Mouse (Mus musculus) G1E-ER4 (cell line): Measurements from ENCODE around the gene Actr1a. TPM values are rescaled to one million over a fixed set of nuclear protein-coding genes. Genes with fewer than 3 reads are reported as not detected.

Experiments
- GATA1 ChIP-seq: IDR thresholded peaks from one replicate; pipeline ENCODE4 v1.8.0; 2012; ENCODE audit warnings: low read length, inconsistent platforms
- polyA plus RNA-seq: library from polyadenylated mRNA; stranded (reverse); fragments of >175 nt; gene quantifications from 2 replicates; pipeline ENCODE4 v1.2.3, GENCODE M21; 2012

Gene Actr1a
- polyA plus RNA-seq, 1 experiment, result 28.6 TPM

DNA sequence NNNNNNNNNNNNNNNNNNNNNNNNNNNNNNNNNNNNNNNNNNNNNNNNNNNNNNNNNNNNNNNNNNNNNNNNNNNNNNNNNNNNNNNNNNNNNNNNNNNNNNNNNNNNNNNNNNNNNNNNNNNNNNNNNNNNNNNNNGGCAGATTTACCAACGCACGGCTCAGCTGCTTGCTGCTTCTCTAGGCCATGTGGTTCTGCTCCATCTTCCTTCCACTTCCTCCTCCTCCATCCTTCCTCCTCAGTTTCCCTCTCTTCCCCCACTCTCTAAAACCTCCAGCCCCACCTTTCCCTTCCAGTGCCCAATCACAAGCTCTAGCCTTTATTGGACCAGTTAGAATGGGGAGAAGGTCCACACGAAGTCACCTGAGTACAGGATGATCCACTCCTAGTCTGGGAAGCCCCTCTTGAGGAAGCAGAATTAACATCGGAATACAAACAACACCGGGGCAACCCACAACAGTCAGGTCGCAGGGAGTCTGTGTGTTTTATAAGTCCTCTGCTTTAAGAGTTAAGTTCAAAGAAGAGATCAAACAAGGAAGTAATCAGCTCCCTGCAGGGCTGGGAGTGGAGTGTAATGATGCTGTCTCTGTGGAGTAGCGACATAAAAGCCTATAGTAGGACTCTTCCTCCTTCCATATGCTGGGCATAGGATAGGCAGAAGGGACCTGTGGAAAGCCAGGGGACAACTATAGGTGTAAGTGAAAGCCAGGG, 50.7 kb downstream of the Actr1a start:
- no peak for TF ChIP-seq GATA1

DNA sequence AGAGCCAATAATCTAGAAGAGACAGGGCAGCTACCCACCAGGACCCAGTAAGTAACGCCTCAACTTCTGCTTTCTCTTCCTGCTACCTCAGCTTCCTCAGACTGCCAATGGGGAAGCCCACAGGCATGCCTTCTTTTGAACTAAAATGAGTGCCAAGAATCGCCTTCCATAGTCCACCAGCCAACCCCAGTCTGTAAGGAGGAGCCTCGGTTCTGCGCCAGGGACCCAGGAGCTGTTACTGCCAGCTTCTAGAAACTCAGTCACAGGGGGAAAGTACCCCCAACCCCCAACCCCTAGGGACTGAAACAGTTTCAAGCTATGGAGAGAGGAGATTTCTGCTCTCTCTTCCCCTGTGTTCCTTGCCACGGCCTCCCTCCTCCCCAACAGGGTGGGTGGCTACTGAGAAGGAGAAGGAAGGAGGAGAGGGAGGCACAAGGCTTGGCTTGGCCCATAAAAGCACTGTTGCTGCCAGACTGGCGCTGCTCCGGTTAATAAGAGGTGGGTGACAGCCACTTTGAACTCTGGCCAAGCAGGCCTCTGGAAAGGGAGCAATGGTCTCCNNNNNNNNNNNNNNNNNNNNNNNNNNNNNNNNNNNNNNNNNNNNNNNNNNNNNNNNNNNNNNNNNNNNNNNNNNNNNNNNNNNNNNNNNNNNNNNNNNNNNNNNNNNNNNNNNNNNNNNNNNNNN, 56.1 kb downstream of the Actr1a start:
- no peak for TF ChIP-seq GATA1

DNA sequence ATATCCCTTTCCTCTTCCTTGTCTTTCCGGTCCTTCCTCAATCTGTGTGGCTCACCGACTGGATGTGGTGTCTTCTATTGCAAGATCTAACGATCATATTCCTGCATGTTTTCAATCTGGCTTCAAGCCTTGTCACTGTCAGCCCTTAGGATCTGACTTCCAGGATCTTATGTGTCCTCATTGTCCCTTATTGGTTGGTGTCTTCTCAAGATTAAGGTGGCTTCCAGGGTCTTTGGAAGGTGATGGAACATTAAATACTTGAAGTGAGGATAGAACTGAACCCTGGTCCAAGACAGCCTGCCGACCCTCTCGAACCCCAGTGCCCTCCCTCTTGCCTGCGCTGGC, 56.6 kb downstream of the Actr1a start:
- no peak for TF ChIP-seq GATA1

DNA sequence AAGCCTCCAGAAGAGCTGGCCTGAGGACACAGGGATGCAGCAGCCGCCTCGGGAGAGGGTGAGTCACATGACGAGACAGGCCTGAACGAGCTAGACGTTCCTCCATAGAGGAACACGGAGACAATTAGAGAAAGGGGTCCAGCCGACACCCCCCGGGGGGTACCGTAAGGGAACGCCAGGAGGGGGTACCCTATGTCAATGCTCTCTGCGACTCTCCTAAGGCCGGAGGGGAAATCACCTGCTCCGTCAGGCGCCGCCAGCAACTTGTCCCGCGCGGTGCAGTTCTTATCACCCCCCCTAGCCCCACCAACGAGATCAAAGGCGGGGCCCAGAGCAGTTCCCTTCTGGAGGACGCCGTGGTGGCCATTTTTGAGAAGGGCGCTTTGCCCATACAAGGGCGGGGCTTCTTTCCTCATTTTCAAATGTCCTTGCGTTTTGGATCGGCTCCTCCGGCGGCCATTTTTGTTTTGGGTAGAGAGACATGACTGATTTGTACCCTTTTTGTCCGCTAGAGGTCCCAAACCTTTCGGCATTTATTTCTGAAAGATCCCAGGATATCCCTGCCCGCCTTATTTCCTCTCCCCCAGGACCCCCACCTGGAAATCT, 57.1 kb downstream of the Actr1a start, which contains the start of gene Cuedc2:
Cuedc2 (minus strand) TSS at position 372 of the 606 bp plus-strand sequence.
- TF ChIP-seq GATA1, result no peak

DNA sequence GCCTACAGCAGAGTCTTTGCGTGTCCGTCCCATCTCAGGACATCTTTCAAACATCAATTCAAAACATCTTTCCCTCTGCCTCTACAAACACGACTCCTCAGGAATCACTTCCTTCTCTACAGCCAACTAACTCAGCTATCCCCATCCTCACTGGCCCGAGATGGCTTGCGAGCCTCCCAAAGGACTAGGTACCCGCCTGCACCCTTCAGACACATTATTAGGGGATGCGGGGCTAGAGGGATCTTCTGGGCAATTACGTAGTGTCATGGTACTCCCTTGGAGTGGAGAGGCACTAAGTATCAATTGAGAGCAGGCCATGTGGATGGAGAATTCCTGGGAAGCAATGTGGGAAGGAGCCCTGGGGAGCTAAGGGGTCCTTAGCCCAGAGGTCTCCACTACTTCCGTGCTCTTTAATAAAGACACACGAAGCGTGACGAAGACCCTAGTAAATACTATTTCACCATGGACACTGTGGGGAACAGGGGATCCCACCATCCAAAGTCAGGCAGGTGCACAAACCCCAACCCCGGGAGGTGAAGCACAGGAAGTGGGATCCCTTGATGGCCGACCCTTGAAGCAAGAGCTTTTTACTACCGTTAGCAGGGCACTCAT, 57.7 kb downstream of the Actr1a start:
- no peak for TF ChIP-seq GATA1

DNA sequence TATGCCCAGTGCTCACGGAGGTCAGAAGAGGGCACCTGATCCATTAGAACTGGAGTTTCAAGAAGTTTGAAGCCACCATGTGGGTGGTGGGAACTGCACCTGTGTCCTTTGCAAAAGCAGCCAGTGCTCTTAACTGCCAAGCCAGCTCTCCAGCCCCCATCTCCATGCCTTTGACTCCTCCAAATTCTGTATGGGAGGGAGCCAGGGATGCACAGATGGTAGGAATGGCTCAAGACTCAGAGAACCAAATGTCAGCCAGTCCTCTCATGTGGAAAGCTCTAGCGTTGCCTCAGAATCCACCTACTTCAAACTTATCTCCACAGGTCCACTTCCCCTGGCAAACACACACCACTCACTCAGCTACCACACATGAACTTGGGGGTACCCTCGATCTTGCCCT, 61.6 kb downstream of the Actr1a start:
- TF ChIP-seq GATA1, result no peak

DNA sequence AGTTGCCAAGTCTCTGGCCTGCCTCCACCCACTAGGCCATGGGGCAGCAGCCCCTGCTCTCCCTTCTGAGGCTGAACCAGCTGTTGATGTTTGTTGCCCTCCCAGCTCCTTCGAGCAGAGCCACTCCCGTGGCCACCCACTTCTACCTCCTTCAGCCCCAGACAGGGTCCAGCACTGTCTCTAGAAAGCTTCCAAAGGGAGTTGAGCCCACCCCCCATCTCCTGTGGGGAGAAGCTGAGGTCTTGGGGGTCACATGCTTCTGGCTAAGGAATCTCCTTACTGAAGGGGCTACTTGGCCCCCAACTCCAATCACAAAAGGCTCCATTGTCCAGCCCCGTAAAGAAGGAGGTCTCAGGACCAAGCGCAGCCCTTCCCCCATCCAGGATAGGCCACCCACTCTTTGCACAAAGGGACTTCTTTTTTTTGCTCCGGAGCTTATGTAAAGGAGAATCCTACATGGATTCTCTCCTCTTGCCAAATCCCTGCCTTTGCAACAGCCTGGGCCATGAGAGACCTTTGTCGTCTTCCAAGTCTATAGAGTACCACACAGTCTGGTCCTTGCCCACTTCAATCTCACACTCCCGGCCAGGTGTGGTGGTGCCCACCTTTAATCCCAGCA, 62.7 kb downstream of the Actr1a start:
- no peak for TF ChIP-seq GATA1

DNA sequence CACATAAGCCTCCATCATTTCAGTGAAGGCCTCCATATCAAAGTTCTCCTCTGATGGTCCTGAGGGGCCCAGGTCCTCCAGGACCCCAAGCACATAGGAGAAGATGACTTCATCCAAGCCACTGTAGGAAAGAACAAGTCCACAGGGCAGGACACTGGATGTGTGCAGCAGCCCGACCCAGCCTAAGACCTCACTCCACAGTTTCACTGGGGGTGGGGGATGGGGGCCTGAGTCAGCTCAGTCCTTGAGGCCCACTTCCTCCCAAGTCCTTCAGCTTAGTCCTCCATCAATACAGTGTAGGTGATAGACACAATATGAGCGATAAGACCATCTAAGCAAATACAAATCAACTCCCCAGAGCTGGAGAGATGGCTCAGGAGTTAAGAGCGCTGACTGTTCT, 63.6 kb downstream of the Actr1a start:
- no peak for TF ChIP-seq GATA1

DNA sequence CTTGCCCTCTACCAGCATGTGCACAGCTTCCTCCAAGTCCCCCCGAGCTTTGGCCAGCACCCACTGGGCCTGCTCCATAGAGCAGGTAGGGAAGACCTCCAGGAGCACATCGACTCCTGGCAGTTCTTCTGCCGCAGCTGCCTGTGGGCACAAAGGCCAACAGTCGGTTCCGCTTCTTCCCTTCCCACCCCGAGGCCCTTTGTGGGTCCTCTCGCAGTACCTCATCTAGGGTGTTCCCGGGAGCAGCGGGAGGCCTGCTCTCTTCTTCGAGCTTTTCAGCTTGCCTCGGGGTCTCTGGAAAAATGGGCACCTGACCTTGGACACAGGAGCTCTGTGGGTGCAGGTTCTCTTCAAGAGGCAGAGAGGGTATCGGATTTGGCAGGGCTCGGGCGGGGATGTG, 64.2 kb downstream of the Actr1a start:
- TF ChIP-seq GATA1, result no peak

DNA sequence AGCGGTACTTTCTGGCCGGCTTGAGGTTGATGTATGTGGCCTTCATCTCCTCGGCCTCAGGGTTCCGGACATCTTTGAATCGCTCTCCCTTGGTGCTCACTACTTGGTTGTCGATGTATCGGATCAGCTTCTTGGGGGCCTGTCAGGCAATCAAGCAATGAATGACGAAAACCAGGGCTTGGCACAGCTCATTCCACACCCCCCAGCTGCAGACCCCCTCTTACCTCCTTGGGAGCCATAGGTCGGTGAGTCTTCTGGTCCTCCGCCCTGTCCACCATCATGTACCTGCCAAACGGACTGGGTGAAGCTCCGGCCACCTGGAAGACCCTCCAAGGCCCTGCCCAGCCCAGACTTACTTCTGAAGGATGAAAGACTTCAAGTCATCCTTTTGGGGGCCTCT, 64.9 kb downstream of the Actr1a start:
- TF ChIP-seq GATA1, result no peak

DNA sequence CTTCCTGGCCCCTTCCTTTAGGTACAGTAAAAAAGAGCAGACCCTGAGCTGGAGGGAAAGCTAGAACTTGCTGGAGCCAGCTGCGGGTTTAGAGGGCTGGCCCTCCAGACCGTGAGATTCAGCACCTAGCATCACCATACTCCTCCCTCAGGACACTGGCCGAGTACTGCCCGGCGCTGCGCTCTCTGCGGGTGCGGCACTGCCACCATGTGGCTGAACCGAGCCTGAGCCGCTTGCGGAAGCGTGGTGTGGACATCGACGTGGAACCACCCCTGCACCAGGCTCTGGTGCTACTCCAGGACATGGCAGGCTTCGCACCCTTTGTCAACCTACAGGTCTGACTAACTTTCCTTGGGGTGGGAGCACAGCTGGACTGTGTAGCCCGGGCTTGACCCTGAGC, 65.6 kb downstream of the Actr1a start:
- no peak for TF ChIP-seq GATA1

DNA sequence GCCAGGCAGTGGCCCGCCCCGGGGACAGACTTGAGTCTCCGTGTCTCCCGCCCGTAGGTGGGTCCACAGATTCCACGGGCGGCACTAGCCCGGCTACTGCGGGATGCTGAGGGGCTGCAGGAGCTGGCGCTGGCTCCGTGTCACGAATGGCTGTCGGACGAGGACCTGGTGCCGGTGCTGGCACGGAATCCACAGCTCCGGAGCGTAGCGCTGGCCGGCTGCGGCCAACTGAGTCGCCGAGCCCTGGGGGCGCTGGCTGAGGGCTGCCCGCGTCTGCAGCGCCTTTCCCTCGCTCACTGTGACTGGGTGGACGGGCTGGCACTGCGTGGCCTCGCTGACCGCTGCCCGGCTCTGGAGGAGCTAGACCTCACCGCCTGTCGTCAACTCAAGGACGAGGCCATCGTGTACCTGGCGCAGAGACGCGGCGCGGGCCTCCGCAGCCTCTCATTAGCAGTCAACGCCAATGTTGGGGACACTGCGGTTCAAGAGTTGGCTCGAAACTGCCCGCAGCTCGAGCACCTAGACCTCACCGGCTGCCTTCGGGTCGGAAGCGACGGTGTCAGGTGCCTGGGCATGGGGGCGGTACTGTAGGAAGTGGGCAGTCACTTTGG, 66.4 kb downstream of the Actr1a start:
- no peak for TF ChIP-seq GATA1

DNA sequence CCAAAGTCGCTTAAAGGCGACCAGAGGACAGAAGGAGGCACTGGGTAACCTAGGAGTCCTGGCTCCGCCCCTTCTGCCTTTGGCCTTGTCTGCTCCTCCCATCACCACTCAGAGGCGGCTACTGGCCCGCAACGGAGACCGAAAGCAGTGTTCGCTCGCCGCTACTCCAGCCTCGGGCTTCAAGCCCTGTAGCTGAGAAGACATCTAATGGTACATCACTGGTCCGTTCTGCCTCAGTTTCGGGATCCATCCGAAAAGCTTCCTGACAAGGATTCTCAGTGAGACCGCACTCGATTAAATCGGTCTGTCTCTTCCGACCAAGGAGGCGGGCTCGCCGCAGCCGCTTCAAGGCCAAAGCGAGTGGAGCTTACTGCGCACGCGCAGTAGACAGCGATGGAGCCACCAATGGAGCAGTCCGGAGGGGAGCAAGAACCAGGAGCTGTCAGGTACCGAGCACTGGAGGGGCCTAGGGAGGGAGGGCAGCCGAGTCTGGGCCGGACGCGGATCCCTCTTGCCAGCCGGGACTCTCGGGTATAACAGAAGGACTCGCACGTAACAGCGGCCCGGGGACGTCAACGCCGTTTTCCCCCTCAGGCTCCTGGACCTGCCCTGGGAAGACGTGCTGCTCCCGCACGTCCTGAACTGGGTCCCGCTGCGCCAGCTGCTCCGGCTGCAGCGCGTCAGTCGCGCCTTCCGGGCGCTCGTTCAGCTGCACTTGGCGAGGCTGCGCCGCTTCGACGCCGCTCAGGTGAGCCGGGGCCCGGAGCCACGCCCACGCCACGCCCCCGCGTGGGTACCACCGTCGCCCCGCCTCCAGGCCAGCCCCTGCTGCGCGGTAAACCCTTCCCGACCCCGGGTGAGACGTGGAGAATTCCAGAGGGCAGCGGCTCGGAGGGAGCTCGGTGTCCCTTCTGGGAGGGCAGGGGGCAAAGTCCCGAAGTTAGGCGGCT, 67.2 kb downstream of the Actr1a start, which contains the start of gene Fbxl15:
Fbxl15 (plus strand) TSS at position 104 of the 950 bp plus-strand sequence.
- TF ChIP-seq GATA1, result no peak

DNA sequence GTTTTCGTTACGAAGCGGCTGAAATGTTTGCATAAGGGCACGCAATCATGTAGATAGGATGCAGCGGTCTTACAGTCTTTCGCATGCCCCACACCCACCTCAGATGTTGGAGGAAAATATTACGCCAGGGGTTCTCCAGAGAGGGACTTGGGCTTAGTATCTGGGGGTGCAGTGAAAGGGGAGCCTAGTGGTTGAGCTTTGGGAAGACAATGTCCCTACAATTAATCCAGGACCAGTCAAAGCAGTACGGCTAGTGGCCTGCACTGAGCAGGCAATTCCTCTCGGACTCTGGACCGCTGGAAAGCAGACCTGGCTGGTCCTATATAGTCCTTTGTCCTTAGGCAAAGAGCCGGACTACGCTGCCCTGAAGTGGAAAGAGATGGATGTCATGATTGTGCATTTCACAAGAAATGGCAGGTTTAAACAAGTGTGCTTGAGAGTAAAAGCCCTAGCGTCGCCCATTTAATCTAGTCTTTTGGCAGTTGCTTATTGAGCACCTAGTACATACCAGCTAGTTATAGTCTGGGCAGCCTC, 68.0 kb downstream of the Actr1a start:
- TF ChIP-seq GATA1, result no peak

Other genes starting within 250 kb of the Actr1a start
- gene Pitx3, start 247.4 kb downstream of the Actr1a start, polyA plus RNA-seq, result not detected in 2 replicates
- 280 and 315 TPM in 2 replicates for gene Gbf1, start 243.2 kb downstream of the Actr1a start, polyA plus RNA-seq
- gene Nfkb2, start 91.4 kb downstream of the Actr1a start, polyA plus RNA-seq, result 26.8 and 27.1 TPM in 2 replicates
- gene Psd, start 68.6 kb downstream of the Actr1a start, polyA plus RNA-seq, result 0.44 and 0.73 TPM in 2 replicates
- gene Fbxl15, start 67.6 kb downstream of the Actr1a start, polyA plus RNA-seq, result 15.0 and 18.5 TPM in 2 replicates
- 157 and 178 TPM in 2 replicates for gene Cuedc2, start 57.0 kb downstream of the Actr1a start, polyA plus RNA-seq
- gene Mfsd13a, start 54.6 kb downstream of the Actr1a start, polyA plus RNA-seq, result not detected in 2 replicates
- not detected in 2 replicates for gene 2310034G01Rik, start 45.4 kb downstream of the Actr1a start, polyA plus RNA-seq
- gene Sufu, start 1.1 kb upstream of the Actr1a start, polyA plus RNA-seq, result 40.6 and 43.8 TPM in 2 replicates
- gene Trim8, start 106.0 kb upstream of the Actr1a start, polyA plus RNA-seq, result 62.8 and 65.9 TPM in 2 replicates
- 12.1 and 15.9 TPM in 2 replicates for gene Arl3, start 177.4 kb upstream of the Actr1a start, polyA plus RNA-seq
- gene Sfxn2, start 177.6 kb upstream of the Actr1a start, polyA plus RNA-seq, result 0.84 and 2.1 TPM in 2 replicates
- 53.8 and 55.9 TPM in 2 replicates for gene Wbp1l, start 203.3 kb upstream of the Actr1a start, polyA plus RNA-seq